Mouse (Mus musculus): ENCODE results near the gene Txk.
A peak's percentile ranks its signal among the peaks of the same experiment; 100 is the strongest.

- peak; percentile 88; the same call in 1 of the 2 replicates for TF ChIP-seq CTCF (IDR thresholded peaks at IDR 0.05; ENCODE audit: low read depth, low read length)
- TF ChIP-seq GATA1 (IDR thresholded peaks at IDR 0.05; ENCODE audit: borderline replicate concordance, low read length) = no peak
Measured at GRCm38 (mm10) chr5:72665281-72665680, 87.3 kb downstream of the Txk start.

All from G1E (cell line).